Comparison of ENCODE assay signal across 16 mouse cellular contexts in genomic region chr1:72792262-72792661, GRCm38 (mm10).
"Had no signal": no experiment of that assay in that cellular context is flagged by ENCODE, and none has a peak within 500 bp of the region (broad histone marks: within the 10 kb centered on the region; RNA-seq: fewer than 3 reads in every experiment).

No protein-coding gene starts in this region.

- DNase-seq: kidney, adult 9 months; kidney, postnatal 4 days; lung, adult 2 months; lung, postnatal 36 days; midbrain, embryonic 14.5 days; right cerebral cortex, adult 18-20 months; right cerebral cortex, postnatal 25 days; thymus, postnatal 36 days had no signal

- H3K27me3 ChIP-seq: neural tube, embryonic 15.5 days had no signal

- H3K9ac ChIP-seq: liver, embryonic 14.5 days; neural tube, embryonic 15.5 days had no signal

- H3K9me3 ChIP-seq: limb, embryonic 10.5 days; midbrain, embryonic 10.5 days; neural tube, embryonic 15.5 days had no signal

- ATAC-seq: lung, postnatal 0 days had no signal

- H3K4me3 ChIP-seq: layer of hippocampus, adult 2 months; limb, embryonic 10.5 days; midbrain, embryonic 10.5 days; myocyte; neural tube, embryonic 15.5 days had no signal

- H3K36me3 ChIP-seq: limb, embryonic 10.5 days; midbrain, embryonic 10.5 days; neural tube, embryonic 15.5 days had no signal

- H3K4me2 ChIP-seq: neural tube, embryonic 15.5 days had no signal

- H3K4me1 ChIP-seq: neural tube, embryonic 15.5 days had no signal

- H3K27ac ChIP-seq: kidney, postnatal 0 days; layer of hippocampus, adult 2 months; limb, embryonic 10.5 days; liver, embryonic 14.5 days; midbrain, embryonic 10.5 days; neural tube, embryonic 15.5 days had no signal
